Mouse (Mus musculus): ENCODE data around the gene Alk.

GRCm38 (mm10) chr17:72560771-72561170 lies 43.7 kb downstream of the Alk start:
- no peak for TF ChIP-seq POLR2A (IDR thresholded peaks at IDR 0.05; ENCODE audit: insufficient read depth, low read depth, low read length)
- no peak for TF ChIP-seq CTCF (IDR thresholded peaks at IDR 0.05)
- TF ChIP-seq EP300 (IDR thresholded peaks at IDR 0.05; ENCODE audit: insufficient read depth, low read depth, low read length) = no peak
